Mouse (Mus musculus) liver, embryonic 12.5 days (tissue): ENCODE measurements around the gene Plxnc1. TPM values are rescaled to one million over a fixed set of nuclear protein-coding genes. Genes with fewer than 3 reads are reported as not detected.

Experiments used
- ATAC-seq: fragments of 200-750 bp; cut with Nextera tagmentation; 2 replicates; pipeline ENCODE4 v1.8.0; 2017; ENCODE audit warnings: moderate number of reproducible peaks, mild to moderate bottlenecking, moderate library complexity
- H3K27ac ChIP-seq: fragments of 300-500 bp; sonication (generic); 2 replicates; pipeline ENCODE4 v1.5.1; 2016; ENCODE audit warnings: mild to moderate bottlenecking
- H3K27me3 ChIP-seq: fragments of 300-500 bp; sonication (generic); replicated peaks from 2 replicates; pipeline ENCODE4 v1.6.1; 2016; ENCODE audit warnings: mild to moderate bottlenecking, moderate library complexity
- H3K36me3 ChIP-seq: fragments of 300-500 bp; sonication (generic); 2 replicates; pipeline ENCODE4 v1.6.1; 2016; ENCODE audit warnings: mild to moderate bottlenecking, moderate library complexity
- H3K4me1 ChIP-seq: fragments of 300-500 bp; sonication (generic); 2 replicates; pipeline ENCODE4 v1.6.1; 2016
- H3K4me2 ChIP-seq: fragments of 300-500 bp; sonication (generic); 2 replicates; pipeline ENCODE4 v1.6.1; 2016; ENCODE audit warnings: mild to moderate bottlenecking, moderate library complexity
- H3K4me3 ChIP-seq: fragments of 300-500 bp; sonication (generic); 2 replicates; pipeline ENCODE4 v1.5.1; 2016; ENCODE audit warnings: mild to moderate bottlenecking, moderate library complexity
- H3K9ac ChIP-seq: fragments of 300-500 bp; sonication (generic); 2 replicates; pipeline ENCODE4 v1.6.1; 2016; ENCODE audit warnings: mild to moderate bottlenecking, moderate library complexity
- H3K9me3 ChIP-seq: fragments of 300-500 bp; sonication (generic); replicated peaks from 2 replicates; pipeline ENCODE4 v1.6.1; 2016; ENCODE audit warnings: mild to moderate bottlenecking, moderate library complexity
- WGBS: fragments of 180-500 bp; shearing (Covaris S2); methylation state at CpG from one replicate; pipeline ENCODE4 v1.1.7; 2016; ENCODE audit not compliant: insufficient replicate concordance; 5-methylcytosine and 5-hydroxymethylcytosine counted together
- polyA plus RNA-seq: library from polyadenylated mRNA; unstranded; fragments of >200 nt; fragmentation: Nextera tagmentation; extraction: Ambion mirVana; gene quantifications from 2 replicates; pipeline ENCODE4 v1.2.1, GENCODE M21; 2016

Gene Plxnc1
- polyA plus RNA-seq, 1 experiment from 2014 or later, result 4.4 TPM

DNA sequence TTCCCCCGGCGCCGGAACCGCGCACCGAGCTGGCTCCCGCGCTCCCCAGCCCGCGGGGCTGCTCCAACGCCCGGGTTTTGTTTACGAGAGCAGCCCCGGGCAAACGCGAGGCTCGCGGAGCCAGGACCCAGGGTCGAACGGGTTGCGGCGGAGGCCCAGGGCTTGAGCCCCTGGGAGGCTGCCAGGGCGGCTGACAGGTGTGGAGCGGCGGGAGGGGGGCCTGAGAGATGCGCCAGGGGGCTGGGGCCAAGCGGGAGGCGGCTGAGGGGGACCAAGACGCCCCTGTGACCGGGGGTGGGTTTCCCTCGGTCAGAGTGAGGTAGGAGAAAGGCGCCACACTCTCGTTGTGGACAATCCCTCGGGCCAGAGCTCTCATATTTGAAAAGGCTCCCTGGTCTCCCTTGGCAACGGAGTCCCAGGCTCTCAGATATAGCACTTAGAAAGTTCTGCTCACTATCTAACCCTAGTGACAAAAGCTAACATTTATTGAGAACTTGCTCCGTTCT lies 624 bp upstream of the Plxnc1 start:
- H3K4me1 ChIP-seq, result peaks cover 63% of the 10 kb centered on the region
- H3K36me3 ChIP-seq, result no peaks in the 10 kb centered on the region
- peak overlapping the region; percentile 76 for H3K9ac ChIP-seq
- H3K27me3 ChIP-seq, result peaks cover 64% of the 10 kb centered on the region
- H3K4me2 ChIP-seq, result peak overlapping the region; percentile 98
- H3K4me3 ChIP-seq, result peak overlapping the region; percentile 76
- H3K27ac ChIP-seq, result no peak overlapping the region
- no peaks in the 10 kb centered on the region for H3K9me3 ChIP-seq
- WGBS, result under 1% methylated on average over 36 of the region's 36 CpGs
- ATAC-seq, result no peak

DNA sequence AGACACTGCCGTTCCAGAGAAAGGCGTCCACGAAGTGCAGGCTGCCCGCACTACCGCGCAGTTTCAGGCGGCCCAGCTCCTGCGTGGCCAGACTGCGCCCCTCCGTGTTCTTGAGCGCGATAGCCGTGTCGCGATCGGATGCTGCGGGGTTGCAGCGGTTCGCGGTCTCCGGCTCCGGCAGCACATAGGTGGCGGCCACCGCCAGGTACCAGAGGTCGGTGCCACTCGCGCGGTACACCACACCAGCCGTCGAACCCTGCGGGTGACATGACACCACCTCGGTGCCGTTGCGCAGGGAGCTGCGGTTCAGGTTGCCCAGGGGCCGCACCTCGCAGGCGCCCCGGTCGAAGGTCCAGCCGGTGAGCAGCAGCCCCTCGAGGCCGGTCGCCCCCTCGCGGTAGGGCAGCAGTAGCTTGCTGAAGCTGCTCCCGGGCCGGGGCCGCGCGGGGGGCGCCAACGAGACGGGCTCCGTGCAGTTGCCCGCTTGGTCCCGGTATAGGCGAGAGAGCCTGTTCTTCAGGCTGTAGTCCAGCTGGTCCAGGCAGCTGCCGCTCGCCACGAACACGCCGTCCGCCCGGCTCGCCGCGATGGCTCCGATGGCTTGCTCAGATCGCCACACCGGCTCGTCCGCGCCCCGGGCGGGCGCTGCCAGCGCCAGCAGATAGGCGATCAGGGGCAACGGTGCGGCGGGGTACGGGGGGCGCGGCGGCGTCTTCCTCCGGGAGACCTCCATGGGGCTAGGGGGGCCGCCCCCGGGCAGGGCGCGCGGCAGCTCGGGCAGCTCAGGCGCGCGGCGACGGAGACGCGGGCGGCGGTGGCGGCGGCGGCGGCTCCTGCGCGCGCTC lies 567 bp downstream of the Plxnc1 start:
- Histone ChIP-seq H3K9me3 (no peaks in the 10 kb centered on the region), H3K4me3 (peak overlapping the region; percentile 76), H3K27ac (peak overlapping the region; percentile 69; the same call in 1 of the 2 replicates), H3K9ac (peak overlapping the region; percentile 76), H3K27me3 (peaks cover 66% of the 10 kb centered on the region), H3K4me2 (peak overlapping the region; percentile 98), H3K4me1 (peaks cover 75% of the 10 kb centered on the region), H3K36me3 (no peaks in the 10 kb centered on the region)
- peak; percentile 48 for ATAC-seq
- under 1% methylated on average over 94 of the region's 110 CpGs for WGBS

GRCm38 (mm10) chr10:94943401-94943845 lies 1.2 kb downstream of the Plxnc1 start:
- Histone ChIP-seq H3K9ac (peak overlapping the region; percentile 76), H3K27ac (0 out of 2 replicates have a peak overlapping the region, but pooled peaks have one; percentile 69), H3K4me1 (peaks cover 80% of the 10 kb centered on the region), H3K36me3 (no peaks in the 10 kb centered on the region), H3K27me3 (peaks cover 66% of the 10 kb centered on the region), H3K4me3 (peak overlapping the region; percentile 76), H3K4me2 (peak overlapping the region; percentile 98), H3K9me3 (no peaks in the 10 kb centered on the region)
- under 1% methylated on average over 26 of the region's 26 CpGs for WGBS
- peak; percentile 33 for ATAC-seq

DNA sequence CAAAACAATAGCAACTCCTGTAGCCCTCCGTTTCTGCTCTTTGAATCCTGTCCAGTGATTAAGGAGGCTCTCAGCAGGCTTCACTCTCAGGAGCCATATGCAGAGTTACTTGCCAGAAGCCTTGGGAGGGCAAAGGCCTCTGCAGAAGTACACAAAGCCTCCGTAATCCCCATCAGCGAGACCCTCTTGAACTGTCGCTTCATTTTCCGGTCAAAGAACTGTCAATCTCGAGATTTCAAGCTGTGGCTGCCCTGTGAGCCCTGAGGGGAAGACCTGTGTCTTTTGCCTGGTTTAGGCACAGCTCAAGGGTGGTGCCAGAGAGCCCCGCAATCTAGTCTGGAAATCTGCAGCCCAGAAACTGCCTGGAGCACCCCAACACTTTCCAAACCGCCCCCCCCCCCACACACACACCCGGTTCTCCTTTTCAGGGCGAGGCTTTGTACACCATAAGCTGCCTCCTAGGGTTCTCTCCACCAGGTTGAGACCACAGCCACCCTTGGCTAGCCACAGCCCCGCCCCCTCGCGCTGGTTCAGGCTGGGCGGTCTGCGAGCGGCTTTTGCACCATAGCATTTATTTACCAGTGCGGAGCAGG lies 2.1 kb downstream of the Plxnc1 start:
- Histone ChIP-seq H3K9me3 (no peaks in the 10 kb centered on the region), H3K4me1 (peaks cover 82% of the 10 kb centered on the region), H3K4me3 (peak overlapping the region; percentile 76), H3K4me2 (peak overlapping the region; percentile 98), H3K9ac (peak overlapping the region; percentile 76), H3K27ac (no peak overlapping the region), H3K36me3 (no peaks in the 10 kb centered on the region), H3K27me3 (peaks cover 66% of the 10 kb centered on the region)
- WGBS, result 2% methylated on average over 16 of the region's 17 CpGs
- ATAC-seq, result 0 out of 2 replicates have a peak, but pooled peaks have one; percentile 21

DNA sequence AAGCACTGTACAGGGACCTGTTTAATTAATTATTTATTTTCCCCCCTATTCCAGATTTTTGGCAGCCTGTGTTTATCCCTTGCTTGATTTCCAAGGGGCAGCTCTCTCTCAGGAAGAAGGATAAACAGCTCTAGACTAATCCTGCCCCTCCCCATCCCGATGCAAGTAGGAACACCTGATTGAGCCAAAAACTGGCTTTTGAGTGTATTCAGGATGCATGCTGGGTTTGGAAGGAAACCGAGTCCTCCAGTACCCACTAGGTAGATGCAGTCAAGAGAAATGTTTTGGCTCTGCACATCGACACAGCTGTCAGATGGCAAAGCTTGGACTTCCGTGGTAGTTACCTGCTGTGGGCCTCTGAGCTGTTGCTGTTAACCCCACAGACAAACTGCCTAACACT lies 3.1 kb downstream of the Plxnc1 start:
- Histone ChIP-seq H3K27me3 (peaks cover 59% of the 10 kb centered on the region), H3K4me3 (peak overlapping the region; percentile 76; the same call in 1 of the 2 replicates), H3K36me3 (no peaks in the 10 kb centered on the region; the same call in 1 of the 2 replicates), H3K27ac (no peak overlapping the region), H3K4me2 (peak overlapping the region; percentile 98), H3K9me3 (no peaks in the 10 kb centered on the region), H3K4me1 (peaks cover 82% of the 10 kb centered on the region), H3K9ac (no peak overlapping the region)
- no peak for ATAC-seq
- 32% methylated on average over 4 of the region's 4 CpGs for WGBS

- no peak overlapping the region for H3K27ac ChIP-seq
- peak overlapping the region; percentile 9 for H3K4me2 ChIP-seq
- H3K9ac ChIP-seq, result no peak overlapping the region
- no peaks in the 10 kb centered on the region; the same call in 1 of the 2 replicates for H3K36me3 ChIP-seq
- peaks cover 81% of the 10 kb centered on the region for H3K4me1 ChIP-seq
- H3K27me3 ChIP-seq, result peaks cover 51% of the 10 kb centered on the region
- 44% methylated on average over 7 of the region's 7 CpGs for WGBS
- no peak overlapping the region for H3K4me3 ChIP-seq
- H3K9me3 ChIP-seq, result no peaks in the 10 kb centered on the region
- ATAC-seq, result no peak
These were observed 3.8 kb downstream of the Plxnc1 start for GRCm38 (mm10) chr10:94940786-94941185.

GRCm38 (mm10) chr10:94940061-94940460 lies 4.6 kb downstream of the Plxnc1 start:
- no peak overlapping the region for H3K4me3 ChIP-seq
- ATAC-seq, result no peak
- H3K27me3 ChIP-seq, result peaks cover 44% of the 10 kb centered on the region
- 28% methylated on average over 2 of the region's 2 CpGs for WGBS
- peak overlapping the region; percentile 9 for H3K4me2 ChIP-seq
- no peaks in the 10 kb centered on the region for H3K9me3 ChIP-seq
- H3K27ac ChIP-seq, result no peak overlapping the region
- H3K9ac ChIP-seq, result no peak overlapping the region
- no peaks in the 10 kb centered on the region; the same call in 1 of the 2 replicates for H3K36me3 ChIP-seq
- peaks cover 79% of the 10 kb centered on the region for H3K4me1 ChIP-seq

DNA sequence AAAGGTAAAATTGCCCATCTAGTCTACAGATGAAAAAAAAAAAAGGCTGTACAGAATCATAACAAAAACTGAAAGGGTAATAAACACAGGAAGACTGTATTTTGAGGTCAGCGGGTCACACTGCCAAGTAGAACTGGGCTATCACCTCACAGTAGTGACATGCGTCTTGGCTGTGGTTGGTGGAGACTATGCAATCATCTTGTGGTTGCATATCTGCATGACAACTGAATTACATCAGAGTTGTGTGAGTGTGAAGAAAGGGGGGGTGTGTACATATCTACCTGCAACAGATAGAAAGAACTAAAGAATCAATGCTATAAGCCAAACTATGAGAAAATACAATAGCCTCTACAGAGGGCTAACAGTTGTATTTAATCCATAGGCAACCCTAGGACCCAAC lies 5.7 kb downstream of the Plxnc1 start:
- Histone ChIP-seq H3K4me3 (no peak overlapping the region), H3K4me1 (peaks cover 80% of the 10 kb centered on the region), H3K9ac (no peak overlapping the region), H3K27me3 (peaks cover 32% of the 10 kb centered on the region), H3K36me3 (no peaks in the 10 kb centered on the region; the same call in 1 of the 2 replicates), H3K9me3 (no peaks in the 10 kb centered on the region), H3K27ac (peak overlapping the region; percentile 45; the same call in 1 of the 2 replicates), H3K4me2 (0 out of 2 replicates have a peak overlapping the region, but pooled peaks have one; percentile 16)
- 28% methylated on average over 2 of the region's 2 CpGs for WGBS
- peak; percentile 22; the same call in 1 of the 2 replicates for ATAC-seq

DNA sequence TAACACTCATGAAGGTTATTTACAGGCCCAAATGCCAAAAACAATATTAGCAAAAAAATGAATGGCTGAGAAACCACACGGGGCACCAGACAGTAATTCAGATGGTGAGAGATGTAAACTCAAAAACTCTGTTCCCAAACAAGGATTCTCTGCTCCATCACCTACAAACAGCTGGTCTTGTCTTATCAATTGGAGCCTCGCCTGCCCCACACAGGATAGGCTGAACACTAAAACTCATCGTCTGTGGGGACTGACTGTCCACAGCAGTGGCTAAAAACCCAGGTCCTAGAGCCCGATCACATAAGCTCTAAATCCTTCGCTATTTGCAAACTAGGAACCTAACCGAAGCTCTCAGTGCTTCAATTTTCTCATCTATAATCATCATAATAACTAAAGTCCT lies 6.3 kb downstream of the Plxnc1 start:
- peaks cover 26% of the 10 kb centered on the region for H3K27me3 ChIP-seq
- peak overlapping the region; percentile 45; the same call in 1 of the 2 replicates for H3K27ac ChIP-seq
- H3K4me2 ChIP-seq, result 0 out of 2 replicates have a peak overlapping the region, but pooled peaks have one; percentile 16
- no peaks in the 10 kb centered on the region for H3K9me3 ChIP-seq
- H3K4me3 ChIP-seq, result no peak overlapping the region
- H3K4me1 ChIP-seq, result peaks cover 80% of the 10 kb centered on the region
- peak; percentile 72 for ATAC-seq
- no peak overlapping the region for H3K9ac ChIP-seq
- WGBS, result 62% methylated on average over 6 of the region's 6 CpGs
- no peaks in the 10 kb centered on the region; the same call in 1 of the 2 replicates for H3K36me3 ChIP-seq

DNA sequence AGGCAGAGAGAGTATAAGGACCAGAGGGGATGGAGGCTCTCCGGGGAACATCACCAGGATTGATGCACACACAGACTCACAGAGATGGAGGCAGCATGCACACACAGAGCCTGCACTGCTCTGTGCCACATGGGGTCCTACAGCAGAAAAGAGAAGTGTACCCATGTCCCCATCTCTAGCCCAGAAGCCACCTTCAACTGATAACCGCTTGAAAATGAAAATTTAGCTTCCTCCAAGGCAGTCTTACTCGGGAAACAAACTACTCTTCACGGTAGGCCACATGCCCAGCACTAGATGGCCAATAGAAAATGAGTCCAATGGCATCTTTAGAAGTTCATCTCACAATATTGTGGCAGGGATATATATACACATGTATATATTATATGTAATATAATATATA lies 9.4 kb downstream of the Plxnc1 start:
- peak overlapping the region; percentile 57 for H3K27ac ChIP-seq
- ATAC-seq, result no peak

DNA sequence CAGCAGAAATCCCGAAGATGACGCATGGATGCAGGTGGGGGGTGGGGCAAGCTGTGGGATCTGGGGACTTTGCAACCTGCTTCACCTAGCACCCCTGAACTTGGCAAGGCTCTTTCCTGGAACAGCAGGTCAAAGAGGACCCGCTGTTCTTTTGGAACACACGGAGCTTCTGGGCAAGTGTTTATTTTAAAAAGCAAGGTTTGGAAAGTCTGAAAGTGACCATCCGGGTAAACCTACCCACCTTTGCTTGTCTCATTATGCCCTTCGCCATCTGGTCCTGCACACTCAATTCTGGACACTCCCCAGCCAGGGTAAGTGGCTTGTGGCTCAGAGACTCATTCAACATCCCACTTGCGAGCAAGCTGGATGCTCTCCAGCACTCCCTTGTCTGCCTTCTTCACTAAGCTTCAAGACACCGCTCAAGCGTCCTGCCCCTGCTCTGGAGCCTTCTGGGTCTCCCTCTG lies 10.5 kb downstream of the Plxnc1 start:
- no peak for ATAC-seq
- WGBS, result 81% methylated on average over 9 of the region's 9 CpGs
- Histone ChIP-seq H3K27me3 (no peaks in the 10 kb centered on the region), H3K27ac (peak overlapping the region; percentile 97), H3K4me3 (no peak overlapping the region), H3K4me1 (peaks cover 80% of the 10 kb centered on the region), H3K36me3 (no peaks in the 10 kb centered on the region; the same call in 1 of the 2 replicates), H3K4me2 (no peak overlapping the region), H3K9ac (no peak overlapping the region), H3K9me3 (no peaks in the 10 kb centered on the region)

More for the DNA sequence above, 9.4 kb downstream of the Plxnc1 start:
- Histone ChIP-seq H3K36me3 (no peaks in the 10 kb centered on the region; the same call in 1 of the 2 replicates), H3K4me3 (no peak overlapping the region), H3K4me1 (peaks cover 80% of the 10 kb centered on the region), H3K27me3 (0 out of 2 replicates have a peak, but pooled peaks cover 2% of the 10 kb centered on the region), H3K9ac (no peak overlapping the region), H3K9me3 (no peaks in the 10 kb centered on the region), H3K4me2 (no peak overlapping the region)
- 38% methylated on average over 4 of the region's 4 CpGs for WGBS
